Mouse (Mus musculus): ENCODE data around the gene Pphln1. TPM values are rescaled to one million over a fixed set of nuclear protein-coding genes. Genes with fewer than 3 reads are reported as not detected.

Pphln1 gene
- total RNA-seq, 2 experiments from 2014 or later = 12.2 to 12.4 TPM

DNA sequence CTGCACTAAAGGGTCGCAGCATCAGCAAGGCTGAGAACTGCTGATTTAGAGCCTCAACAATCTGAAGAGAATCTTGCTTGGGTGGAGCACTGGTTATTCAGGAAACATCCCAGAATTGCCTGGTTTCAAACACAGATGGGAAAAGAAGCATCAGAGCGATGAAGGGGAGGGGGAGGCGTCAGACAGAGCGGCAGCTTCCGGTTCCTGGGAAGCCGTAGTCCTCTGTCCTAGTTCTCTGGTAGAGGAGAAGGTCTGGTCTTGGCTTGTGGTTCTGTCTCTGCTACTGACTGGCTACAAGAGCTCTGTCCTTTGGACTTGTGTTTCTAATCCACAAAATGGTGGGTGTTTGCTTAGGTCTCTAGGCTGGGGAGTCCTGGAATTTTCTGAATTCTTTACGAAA lies 139.6 kb downstream of the Pphln1 start:
- DNase-seq (ENCODE audit: low spot score) = no peak

DNA sequence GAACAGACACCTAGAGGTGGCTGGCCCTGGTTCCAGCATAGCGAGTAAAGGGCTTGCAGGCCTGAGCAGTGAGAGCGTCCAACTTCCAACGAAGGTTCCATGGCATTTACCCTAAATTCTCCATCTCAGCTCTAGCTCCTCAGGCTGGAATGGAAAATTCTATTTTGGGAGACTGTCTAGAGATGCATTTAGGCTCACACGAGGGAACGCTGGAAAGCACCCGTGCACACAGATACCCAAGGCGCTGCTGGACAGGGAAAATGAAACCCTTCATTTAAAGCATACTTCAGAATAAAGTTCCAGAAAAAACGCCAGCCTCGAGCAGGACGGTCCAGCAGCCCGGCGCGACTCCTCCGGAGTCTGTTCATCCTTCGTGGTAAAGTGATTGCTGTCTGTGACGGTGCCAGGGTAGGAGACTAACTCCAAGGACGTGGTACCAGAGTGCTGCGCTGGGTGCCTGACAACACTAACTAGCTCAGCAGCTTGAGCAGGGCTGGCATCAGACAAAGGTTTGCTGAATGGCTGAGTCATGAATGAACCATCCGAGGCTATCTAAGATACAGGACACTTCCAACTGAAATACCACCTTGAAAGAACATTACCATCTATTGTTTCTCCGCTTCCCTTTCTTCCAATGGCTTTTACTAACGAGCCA lies 140.5 kb downstream of the Pphln1 start:
- DNase-seq (ENCODE audit: low spot score) = no peak

DNA sequence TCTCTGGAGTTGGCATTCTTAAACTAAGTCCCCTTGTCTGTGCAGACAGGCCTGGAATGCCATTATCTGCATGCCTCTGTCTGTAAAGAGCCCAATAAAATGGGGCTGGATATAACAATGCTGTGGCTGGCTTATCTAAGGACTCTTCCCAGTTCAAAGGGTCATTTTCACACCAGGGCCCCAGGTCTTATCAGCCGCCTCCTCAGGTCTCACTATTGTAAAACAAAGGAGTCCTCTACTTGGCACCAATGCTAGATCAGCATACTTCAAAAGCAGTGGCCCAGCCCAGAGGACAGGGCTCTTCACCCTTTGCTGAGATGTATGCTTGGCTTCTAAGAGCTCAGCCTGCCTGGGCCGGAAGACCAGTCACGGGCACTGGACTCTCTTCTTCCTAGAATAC lies 141.3 kb downstream of the Pphln1 start:
- DNase-seq (ENCODE audit: low spot score) = no peak

Other genes with a start within 250 kb of the Pphln1 start
- 1 to 10 TPM; 5.9 to 7.2 TPM for gene Gxylt1, start 123.2 kb upstream of the Pphln1 start, total RNA-seq (2021)
- 10 to 100 TPM; 21.0 to 24.2 TPM for gene Yaf2, start 61.4 kb upstream of the Pphln1 start, total RNA-seq (2021)
- gene Zcrb1, start within 50 bp of the Pphln1 start, total RNA-seq (2021) = 100 to 1,000 TPM; 138 to 149 TPM
- gene Prickle1, start 197.5 kb downstream of the Pphln1 start, total RNA-seq (2021) = 1 to 10 TPM; 2.9 to 3.0 TPM

All from gastrocnemius, adult 18-20 months (tissue).